Mouse (Mus musculus) stomach, embryonic 16.5 days (tissue): Measurements from ENCODE around the gene Mast4. TPM values are rescaled to one million over a fixed set of nuclear protein-coding genes. Genes with fewer than 3 reads are reported as not detected.
"Not testable (repeated sequence)": the region's sequence is repeated elsewhere in the genome, so short reads cannot be mapped to it uniquely, and the experiment has no call there.

ENCODE experiments used
- ATAC-seq: fragments of 200-750 bp; cut with Nextera tagmentation; 2 replicates; pipeline ENCODE4 v1.8.0; 2017; ENCODE audit warnings: moderate number of reproducible peaks, moderate TSS enrichment; ENCODE audit not compliant: insufficient read depth, low FRiP score
- H3K27ac ChIP-seq: fragments of 300-500 bp; sonication (generic); 2 replicates; pipeline ENCODE4 v1.5.1; 2014; ENCODE audit warnings: low read length
- H3K27me3 ChIP-seq: fragments of 300-500 bp; sonication (generic); 2 replicates; pipeline ENCODE4 v1.6.1; 2014; ENCODE audit warnings: low read length, control low read depth, mixed read lengths; ENCODE audit not compliant: control insufficient read depth, insufficient read depth
- H3K36me3 ChIP-seq: fragments of 300-500 bp; sonication (generic); 2 replicates; pipeline ENCODE4 v1.6.1; 2014; ENCODE audit warnings: low read length; ENCODE audit not compliant: control insufficient read depth, insufficient read depth
- H3K4me1 ChIP-seq: fragments of 300-500 bp; sonication (generic); 2 replicates; pipeline ENCODE4 v1.6.1; 2014; ENCODE audit warnings: low read length, control low read depth, mixed read lengths; ENCODE audit not compliant: control insufficient read depth, insufficient read depth
- H3K4me2 ChIP-seq: fragments of 300-500 bp; sonication (generic); 2 replicates; pipeline ENCODE4 v1.6.1; 2014; ENCODE audit warnings: low read depth, low read length, mixed read lengths
- H3K4me3 ChIP-seq: fragments of 300-500 bp; sonication (generic); replicated peaks from 2 replicates; pipeline ENCODE4 v1.5.1; 2014; ENCODE audit warnings: mild to moderate bottlenecking, low read length
- H3K9ac ChIP-seq: fragments of 300-500 bp; sonication (generic); 2 replicates; pipeline ENCODE4 v1.6.1; 2014; ENCODE audit warnings: low read length
- H3K9me3 ChIP-seq: fragments of 300-500 bp; sonication (generic); replicated peaks from 2 replicates; pipeline ENCODE4 v1.6.1; 2016; ENCODE audit warnings: low read length, control low read depth; ENCODE audit not compliant: control insufficient read depth
- WGBS: fragments of 180-500 bp; shearing (Covaris S2); extraction: QIAGEN DNeasy Blood & Tissue Kit; methylation state at CpG from one replicate; pipeline ENCODE4 v1.1.7; 2014; 5-methylcytosine and 5-hydroxymethylcytosine counted together
- polyA plus RNA-seq: library from polyadenylated mRNA; unstranded; fragments of >200 nt; fragmentation: Nextera tagmentation; extraction: Ambion mirVana; gene quantifications from 2 replicates; pipeline ENCODE4 v1.2.1, GENCODE M21; 2015

Mast4 gene
- polyA plus RNA-seq = 27.3 and 31.0 TPM in 2 replicates

- peak within 1 kb of the TSS; percentile 95 for H3K4me2 ChIP-seq
These were observed at the start of gene Mast4 for GRCm38 (mm10) chr13:103334392-103334686. Gene Mast4, minus strand, starts transcription at chr13:103334497.

DNA sequence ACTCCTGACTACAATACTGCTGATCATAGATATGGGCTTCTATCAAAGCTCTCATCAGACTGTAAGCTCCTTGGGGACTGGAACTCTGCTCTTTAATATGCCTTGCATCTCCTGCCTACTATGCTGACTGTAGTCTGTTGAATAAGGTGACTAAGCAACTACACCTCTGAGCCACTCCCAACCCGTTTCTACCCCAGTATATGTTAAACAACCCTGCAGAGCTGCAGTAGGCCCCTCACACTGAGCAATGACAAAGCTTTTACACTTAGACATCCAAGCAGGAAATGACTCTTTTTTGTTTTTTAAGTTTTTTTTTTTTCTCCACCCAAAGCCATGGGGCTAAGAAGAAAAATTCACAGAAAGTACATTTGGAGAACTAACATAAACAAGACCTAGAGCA is 40.2 kb upstream of the Mast4 start:
- Histone ChIP-seq H3K27me3 (no peaks in the 10 kb centered on the region), H3K9me3 (no peaks in the 10 kb centered on the region), H3K9ac (no peak overlapping the region), H3K4me1 (no peaks in the 10 kb centered on the region), H3K4me3 (no peak overlapping the region), H3K4me2 (no peak overlapping the region), H3K27ac (no peak overlapping the region), H3K36me3 (no peaks in the 10 kb centered on the region)
- no peak for ATAC-seq
- WGBS = 24% methylated on average over 1 of the region's 1 CpGs

More at GRCm38 (mm10) chr13:103334392-103334686, at the start of gene Mast4:
- H3K36me3 ChIP-seq = no peaks in the 10 kb centered on the region
- H3K27me3 ChIP-seq = peaks cover 14% of the 10 kb centered on the region; the same call in 1 of the 2 replicates
- H3K4me1 ChIP-seq = peaks cover 11% of the 10 kb centered on the region
- H3K27ac ChIP-seq = no peak within 1 kb of the TSS
- peak; percentile 97 for ATAC-seq
- H3K9ac ChIP-seq = peak within 1 kb of the TSS; percentile 81
- 0% methylated on average over 43 of the region's 44 CpGs for WGBS
- peak within 1 kb of the TSS; percentile 77 for H3K4me3 ChIP-seq
- no peaks in the 10 kb centered on the region for H3K9me3 ChIP-seq

- H3K4me3 ChIP-seq = no peak overlapping the region
- ATAC-seq = no peak
- H3K9me3 ChIP-seq = no peaks in the 10 kb centered on the region
- H3K4me1 ChIP-seq = no peaks in the 10 kb centered on the region
- no peak overlapping the region for H3K4me2 ChIP-seq
- H3K36me3 ChIP-seq = no peaks in the 10 kb centered on the region
- no peak overlapping the region for H3K9ac ChIP-seq
- whole genome bisulfite sequencing = 73% methylated on average over 7 of the region's 7 CpGs
- no peak overlapping the region for H3K27ac ChIP-seq
- no peaks in the 10 kb centered on the region for H3K27me3 ChIP-seq
These were observed 34.9 kb upstream of the Mast4 start for GRCm38 (mm10) chr13:103369194-103369593.

DNA sequence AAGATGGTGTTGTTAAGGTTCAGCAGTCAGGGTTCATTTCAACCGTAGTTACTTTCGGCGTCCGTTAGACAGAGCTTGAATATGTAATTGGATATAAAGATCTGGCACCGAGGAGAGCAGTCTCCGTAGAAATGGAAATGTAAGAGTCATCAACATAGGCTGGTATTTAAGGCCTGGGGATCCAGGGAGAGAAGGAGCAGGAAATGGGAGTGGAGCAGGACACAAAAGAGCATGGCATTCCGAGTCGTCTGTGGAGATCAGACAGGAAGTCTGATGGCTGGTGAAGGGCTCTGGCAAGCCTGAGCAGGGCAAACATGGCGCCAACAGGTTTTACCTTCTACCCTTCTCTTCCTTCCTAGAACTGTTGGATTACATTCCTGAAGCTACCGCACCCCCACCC is 28.9 kb upstream of the Mast4 start:
- WGBS = 78% methylated on average over 10 of the region's 10 CpGs
- H3K9ac ChIP-seq = no peak overlapping the region

DNA sequence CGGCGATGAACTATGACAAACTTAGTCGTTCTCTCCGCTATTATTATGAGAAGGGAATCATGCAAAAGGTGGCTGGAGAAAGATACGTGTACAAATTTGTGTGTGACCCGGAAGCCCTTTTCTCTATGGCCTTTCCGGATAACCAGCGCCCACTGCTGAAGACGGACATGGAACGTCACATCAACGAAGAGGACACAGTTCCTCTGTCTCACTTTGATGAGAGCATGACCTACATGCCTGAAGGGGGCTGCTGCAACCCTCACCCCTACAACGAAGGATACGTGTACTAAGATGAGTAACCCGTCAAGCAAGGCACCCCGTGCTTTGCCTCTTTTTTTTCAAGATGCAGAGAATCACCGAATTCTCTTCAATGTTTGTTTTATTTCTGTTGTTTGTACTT is 23.1 kb upstream of the Mast4 start:
- WGBS = 95% methylated on average over 16 of the region's 16 CpGs
- H3K36me3 ChIP-seq, H3K9ac ChIP-seq, H3K4me3 ChIP-seq, H3K27ac ChIP-seq, H3K9me3 ChIP-seq, H3K4me1 ChIP-seq, H3K27me3 ChIP-seq, ATAC-seq, H3K4me2 ChIP-seq: not testable (repeated sequence)

More for the DNA sequence above, 28.9 kb upstream of the Mast4 start:
- Histone ChIP-seq H3K4me3 (no peak overlapping the region), H3K27me3 (no peaks in the 10 kb centered on the region), H3K4me1 (no peaks in the 10 kb centered on the region), H3K36me3 (no peaks in the 10 kb centered on the region), H3K27ac (no peak overlapping the region), H3K4me2 (no peak overlapping the region), H3K9me3 (no peaks in the 10 kb centered on the region)
- ATAC-seq = no peak

GRCm38 (mm10) chr13:103356909-103357308 is 22.6 kb upstream of the Mast4 start:
- not testable (repeated sequence) for H3K36me3 ChIP-seq, H3K4me2 ChIP-seq, H3K9ac ChIP-seq, H3K9me3 ChIP-seq, H3K27ac ChIP-seq, H3K27me3 ChIP-seq, H3K4me3 ChIP-seq, ATAC-seq, H3K4me1 ChIP-seq
- over 99% methylated on average over 5 of the region's 6 CpGs for whole genome bisulfite sequencing

GRCm38 (mm10) chr13:103354737-103355136 is 20.4 kb upstream of the Mast4 start:
- H3K9ac ChIP-seq = no peak overlapping the region
- H3K36me3 ChIP-seq = no peaks in the 10 kb centered on the region
- H3K4me3 ChIP-seq = no peak overlapping the region
- no peaks in the 10 kb centered on the region; the same call in 1 of the 2 replicates for H3K4me1 ChIP-seq
- no peak overlapping the region for H3K27ac ChIP-seq
- H3K9me3 ChIP-seq = no peaks in the 10 kb centered on the region
- no peaks in the 10 kb centered on the region for H3K27me3 ChIP-seq
- no peak for ATAC-seq
- 58% methylated on average over 3 of the region's 3 CpGs for WGBS
- no peak overlapping the region for H3K4me2 ChIP-seq

- Histone ChIP-seq H3K27ac (peak overlapping the region; percentile 51), H3K4me3 (no peak overlapping the region), H3K9ac (no peak overlapping the region), H3K4me2 (no peak overlapping the region), H3K36me3 (no peaks in the 10 kb centered on the region), H3K4me1 (no peaks in the 10 kb centered on the region), H3K27me3 (no peaks in the 10 kb centered on the region), H3K9me3 (no peaks in the 10 kb centered on the region)
- ATAC-seq = no peak
- 94% methylated on average over 8 of the region's 8 CpGs for WGBS
These were observed 10.5 kb upstream of the Mast4 start for GRCm38 (mm10) chr13:103344749-103345148.

- Histone ChIP-seq H3K4me1 (no peaks in the 10 kb centered on the region), H3K27ac (peak overlapping the region; percentile 51), H3K36me3 (no peaks in the 10 kb centered on the region), H3K4me2 (no peak overlapping the region), H3K9ac (no peak overlapping the region), H3K4me3 (no peak overlapping the region), H3K27me3 (no peaks in the 10 kb centered on the region), H3K9me3 (no peaks in the 10 kb centered on the region)
- ATAC-seq = peak; percentile 37; the same call in 1 of the 2 replicates
- WGBS = 51% methylated on average over 8 of the region's 8 CpGs
These were observed 9.9 kb upstream of the Mast4 start for GRCm38 (mm10) chr13:103344006-103344720.
